Mouse (Mus musculus): ENCODE data around the gene Adamts4. TPM values are rescaled to one million over a fixed set of nuclear protein-coding genes. Genes with fewer than 3 reads are reported as not detected.

Adamts4 gene
- total RNA-seq, 2 experiments from 2014 or later: 0.79 to 4.2 TPM

Other genes with a start within 250 kb of the Adamts4 start
- gene Fcgr4, start 231.5 kb upstream of the Adamts4 start, total RNA-seq (2021): 1 to 10 TPM; 2.6 to 7.6 TPM
- 10 to 100 TPM; 10.9 to 19.5 TPM for gene Fcgr3, start 185.5 kb upstream of the Adamts4 start, total RNA-seq (2021)
- 1 to 10 TPM; 1.9 to 2.6 TPM for gene Cfap126, start 136.5 kb upstream of the Adamts4 start, total RNA-seq (2021)
- gene Sdhc, start 99.8 kb upstream of the Adamts4 start, total RNA-seq (2021): 100 to 1,000 TPM; 438 to 454 TPM
- gene Mpz, start 99.7 kb upstream of the Adamts4 start, total RNA-seq (2021): 1 to 10 TPM; 1.5 to 1.6 TPM
- gene Pcp4l1, start 54.2 kb upstream of the Adamts4 start, total RNA-seq (2021): 10 to 100 TPM; 42.0 to 53.6 TPM
- under 1 TPM in 1 of 2 experiments, not detected in 1; 0.13 TPM for gene Nr1i3, start 36.5 kb upstream of the Adamts4 start, total RNA-seq (2021)
- 10 to 100 TPM; 51.4 to 65.3 TPM for gene Tomm40l, start 27.9 kb upstream of the Adamts4 start, total RNA-seq (2021)
- 1 to 10 TPM; 2.2 to 6.4 TPM for gene Apoa2, start 25.4 kb upstream of the Adamts4 start, total RNA-seq (2021)
- 10 to 100 TPM; 15.2 to 20.4 TPM for gene Fcer1g, start 16.1 kb upstream of the Adamts4 start, total RNA-seq (2021)
- gene Ndufs2, start 967 bp downstream of the Adamts4 start, total RNA-seq (2021): 100 to 1,000 TPM; 657 to 866 TPM
- 10 to 100 TPM; 27.1 to 36.6 TPM for gene B4galt3, start 19.9 kb downstream of the Adamts4 start, total RNA-seq (2021)
- gene Ppox, start 30.8 kb downstream of the Adamts4 start, total RNA-seq (2021): 10 to 100 TPM; 31.1 to 40.8 TPM
- 10 to 100 TPM; 37.1 to 44.3 TPM for gene Usp21, start 37.6 kb downstream of the Adamts4 start, total RNA-seq (2021)
- 100 to 1,000 TPM; 162 to 182 TPM for gene Ufc1, start 44.6 kb downstream of the Adamts4 start, total RNA-seq (2021)
- gene Dedd, start 78.7 kb downstream of the Adamts4 start, total RNA-seq (2021): 10 to 100 TPM; 29.1 to 36.9 TPM
- gene Nit1, start 95.2 kb downstream of the Adamts4 start, total RNA-seq (2021): 10 to 100 TPM; 79.5 to 79.9 TPM
- gene Pfdn2, start 95.2 kb downstream of the Adamts4 start, total RNA-seq (2021): 100 to 1,000 TPM; 133 to 155 TPM
- 1 to 10 TPM in 1 of 2 experiments, under 1 TPM in 1; 0.96 to 4.4 TPM for gene Klhdc9, start 110.4 kb downstream of the Adamts4 start, total RNA-seq (2021)
- under 1 TPM; 0.23 TPM for gene Nectin4, start 119.7 kb downstream of the Adamts4 start, total RNA-seq (2021)
- 1 to 10 TPM; 2.6 to 3.6 TPM for gene Arhgap30, start 138.5 kb downstream of the Adamts4 start, total RNA-seq (2021)
- 10 to 100 TPM; 54.1 to 72.9 TPM for gene Usf1, start 160.9 kb downstream of the Adamts4 start, total RNA-seq (2021)
- gene Tstd1, start 168.5 kb downstream of the Adamts4 start, total RNA-seq (2021): 1 to 10 TPM; 1.3 to 3.6 TPM
- gene F11r, start 187.1 kb downstream of the Adamts4 start, total RNA-seq (2021): 10 to 100 TPM; 39.7 to 51.0 TPM

Measured in adrenal gland, postnatal 36 days (tissue).